In the genomic region with DNA sequence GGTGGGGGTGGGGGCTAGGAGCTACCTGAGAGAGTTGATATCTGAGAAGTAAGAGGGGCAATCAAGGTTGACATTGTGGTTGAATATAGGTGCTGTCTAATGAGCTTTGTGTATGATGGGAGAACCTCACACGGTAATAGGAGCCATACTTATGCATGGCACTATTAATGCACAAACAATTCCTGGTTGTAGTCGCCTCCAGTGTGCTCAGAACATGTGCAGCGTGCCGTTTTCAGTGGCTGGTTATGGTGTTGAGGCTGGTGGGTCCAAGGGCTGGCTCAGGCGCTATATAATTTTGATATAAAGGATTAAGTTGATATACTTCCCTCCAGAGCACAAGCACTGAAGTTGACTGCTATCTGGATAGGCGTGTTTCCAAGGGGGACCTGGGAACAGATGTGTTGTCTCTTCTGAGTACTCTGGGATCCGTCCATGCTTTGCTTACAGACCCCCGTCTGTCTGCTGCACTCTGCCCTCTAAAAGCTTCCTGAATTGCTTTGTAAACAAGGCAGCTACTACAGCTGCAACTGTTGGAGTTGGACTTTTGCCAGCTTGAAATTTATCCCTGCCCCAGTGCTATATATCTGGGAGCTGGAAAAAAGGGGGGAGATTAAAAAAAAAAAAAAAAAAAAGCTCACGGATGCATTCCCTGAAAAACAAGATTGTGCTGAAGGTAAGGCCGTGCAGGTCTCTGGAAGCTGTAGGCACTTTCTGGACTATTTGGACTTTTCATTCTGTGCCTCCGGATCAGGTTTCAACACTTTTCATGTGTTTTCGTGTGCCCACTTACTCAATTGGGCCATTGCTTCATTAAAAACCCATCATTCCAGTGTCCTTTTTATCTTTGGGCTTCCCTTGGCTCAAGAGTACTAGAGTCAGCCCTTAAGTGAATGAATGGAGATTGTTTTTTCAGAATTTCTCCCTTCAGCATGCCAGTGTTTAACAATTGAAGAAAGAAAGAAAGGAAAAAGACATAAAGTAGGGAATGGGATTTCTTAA, we compare ENCODE assay signal across 10 mouse cellular contexts.
DNase-seq lines count a peak whose midpoint lies in the region; ATAC-seq and TF ChIP-seq lines count a peak whose summit lies in the region.
"Had no signal": no experiment of that assay in that cellular context is flagged by ENCODE, and none has a peak within 500 bp of the region (broad histone marks: within the 10 kb centered on the region; RNA-seq: fewer than 3 reads in every experiment).

No protein-coding gene starts in this region.

- no peak overlapping the region for H3K27ac ChIP-seq in midbrain, postnatal 0 days (ENCODE audit: low read depth, low read length)
- H3K27ac ChIP-seq in midbrain, embryonic 10.5 days (replicated peaks), result no peak overlapping the region
- no peak overlapping the region for H3K27ac ChIP-seq in forebrain, embryonic 16.5 days (ENCODE audit: low read length)
- H3K27ac ChIP-seq in limb, embryonic 12.5 days, result 0 out of 2 replicates have a peak overlapping the region, but pooled peaks have one; percentile 23
- peak overlapping the region; percentile 49; the same call in 1 of the 2 replicates for H3K27ac ChIP-seq in stomach, embryonic 15.5 days
- H3K27ac ChIP-seq: macrophage had no signal

- TF ChIP-seq CTCF in midbrain, postnatal 0 days (IDR thresholded peaks at IDR 0.05), result no peak

- no peak overlapping the region for H3K4me3 ChIP-seq in midbrain, postnatal 0 days (ENCODE audit: low read depth, low read length)
- H3K4me3 ChIP-seq in midbrain, embryonic 10.5 days, result no peak overlapping the region
- H3K4me3 ChIP-seq in forebrain, embryonic 16.5 days (replicated peaks; ENCODE audit: low read length), result no peak overlapping the region
- H3K4me3 ChIP-seq in limb, embryonic 12.5 days (replicated peaks), result no peak overlapping the region
- H3K4me3 ChIP-seq in stomach, embryonic 15.5 days (replicated peaks), result no peak overlapping the region

- no peaks in the 10 kb centered on the region for H3K36me3 ChIP-seq in midbrain, postnatal 0 days (ENCODE audit: insufficient read depth, low read length)
- H3K36me3 ChIP-seq in midbrain, embryonic 10.5 days, result no peaks in the 10 kb centered on the region
- H3K36me3 ChIP-seq in forebrain, embryonic 16.5 days (ENCODE audit: control insufficient read depth, insufficient read depth), result no peaks in the 10 kb centered on the region
- H3K36me3 ChIP-seq in limb, embryonic 12.5 days, result no peaks in the 10 kb centered on the region
- no peaks in the 10 kb centered on the region for H3K36me3 ChIP-seq in stomach, embryonic 15.5 days

- DNase-seq in midbrain, postnatal 0 days (ENCODE audit: low spot score), result peak; percentile 42
- DNase-seq in midbrain, embryonic 10.5 days (ENCODE audit: low spot score), result no peak
- no peak for DNase-seq in thymus, postnatal 14 days
- no peak for DNase-seq in testis, postnatal 14 days (ENCODE audit: low spot score)
- DNase-seq in cerebellum, adult 9-10 months, result no peak

- H3K4me2 ChIP-seq in midbrain, postnatal 0 days (ENCODE audit: low read depth, low read length, poor library complexity, severe bottlenecking), result no peak overlapping the region
- H3K4me2 ChIP-seq in forebrain, embryonic 16.5 days (ENCODE audit: low read length), result no peak overlapping the region
- peak overlapping the region; percentile 17; the same call in 1 of the 2 replicates for H3K4me2 ChIP-seq in limb, embryonic 12.5 days
- peak overlapping the region; percentile 19; the same call in 1 of the 2 replicates for H3K4me2 ChIP-seq in stomach, embryonic 15.5 days

- no peaks in the 10 kb centered on the region; the same call in 1 of the 2 replicates for H3K4me1 ChIP-seq in midbrain, postnatal 0 days (ENCODE audit: insufficient read depth, low read length)
- peaks cover 25% of the 10 kb centered on the region for H3K4me1 ChIP-seq in midbrain, embryonic 10.5 days
- peaks cover 25% of the 10 kb centered on the region for H3K4me1 ChIP-seq in forebrain, embryonic 16.5 days (replicated peaks; ENCODE audit: control insufficient read depth, insufficient read depth, low read length)
- peaks cover 44% of the 10 kb centered on the region for H3K4me1 ChIP-seq in limb, embryonic 12.5 days (replicated peaks)
- peaks cover 20% of the 10 kb centered on the region; the same call in 1 of the 2 replicates for H3K4me1 ChIP-seq in stomach, embryonic 15.5 days

- WGBS in midbrain, postnatal 0 days, result 66% methylated on average over 12 of the region's 12 CpGs
- 77% methylated on average over 12 of the region's 12 CpGs for WGBS in midbrain, embryonic 10.5 days
- WGBS in forebrain, embryonic 16.5 days, result 28% methylated on average over 12 of the region's 12 CpGs
- 30% methylated on average over 12 of the region's 12 CpGs for WGBS in limb, embryonic 12.5 days
- 28% methylated on average over 12 of the region's 12 CpGs for WGBS in stomach, embryonic 15.5 days

- ATAC-seq in midbrain, postnatal 0 days (ENCODE audit: low FRiP score), result no peak
- ATAC-seq in forebrain, embryonic 16.5 days, result peak; percentile 64
- peak; percentile 31; the same call in 1 of the 2 replicates for ATAC-seq in limb, embryonic 12.5 days (ENCODE audit: insufficient number of reproducible peaks, insufficient read depth, low FRiP score, low TSS enrichment, low read depth)
- peak; percentile 83; the same call in 1 of the 2 replicates for ATAC-seq in stomach, embryonic 15.5 days (ENCODE audit: insufficient read depth, low FRiP score, low read depth)
- ATAC-seq: Patski had no signal

- H3K27me3 ChIP-seq in midbrain, postnatal 0 days (ENCODE audit: insufficient read depth, low read length), result no peaks in the 10 kb centered on the region
- H3K27me3 ChIP-seq in midbrain, embryonic 10.5 days (ENCODE audit: low read depth, poor library complexity, severe bottlenecking), result no peaks in the 10 kb centered on the region
- H3K27me3 ChIP-seq in forebrain, embryonic 16.5 days (replicated peaks; ENCODE audit: control insufficient read depth, insufficient read depth, low read length), result no peaks in the 10 kb centered on the region
- 0 out of 2 replicates have a peak, but pooled peaks cover 2% of the 10 kb centered on the region for H3K27me3 ChIP-seq in limb, embryonic 12.5 days
- H3K27me3 ChIP-seq in stomach, embryonic 15.5 days (replicated peaks), result no peaks in the 10 kb centered on the region
- H3K27me3 ChIP-seq: Patski had no signal

- no peaks in the 10 kb centered on the region for H3K9me3 ChIP-seq in midbrain, postnatal 0 days (ENCODE audit: low read length)
- no peaks in the 10 kb centered on the region for H3K9me3 ChIP-seq in midbrain, embryonic 10.5 days (replicated peaks)
- H3K9me3 ChIP-seq in forebrain, embryonic 16.5 days (ENCODE audit: control insufficient read depth, low read length), result no peaks in the 10 kb centered on the region
- H3K9me3 ChIP-seq in limb, embryonic 12.5 days, result no peaks in the 10 kb centered on the region
- H3K9me3 ChIP-seq in stomach, embryonic 15.5 days, result no peaks in the 10 kb centered on the region

- no peak overlapping the region for H3K9ac ChIP-seq in midbrain, postnatal 0 days (replicated peaks; ENCODE audit: low read length, poor library complexity, severe bottlenecking)
- no peak overlapping the region for H3K9ac ChIP-seq in forebrain, embryonic 16.5 days (replicated peaks; ENCODE audit: low read depth, low read length)
- no peak overlapping the region for H3K9ac ChIP-seq in limb, embryonic 12.5 days (replicated peaks)
- no peak overlapping the region for H3K9ac ChIP-seq in stomach, embryonic 15.5 days

Comparison
In these comparisons a context has a peak if more than half of its experiments do, and no peak if none do; other contexts are left out.
1. H3K27ac ChIP-seq: peak in limb, embryonic 12.5 days (single experiment) and stomach, embryonic 15.5 days (single experiment); none in midbrain, postnatal 0 days (single experiment), midbrain, embryonic 10.5 days (single experiment) and forebrain, embryonic 16.5 days (single experiment).
2. H3K4me2 ChIP-seq: peak in limb, embryonic 12.5 days (single experiment) and stomach, embryonic 15.5 days (single experiment); none in midbrain, postnatal 0 days (single experiment) and forebrain, embryonic 16.5 days (single experiment).